Mouse (Mus musculus) ES-CJ7 (cell line): ENCODE results near the gene Shmt2.
A peak's percentile ranks its signal among the peaks of the same experiment; 100 is the strongest.

Source experiments
- DNase-seq: peaks from one replicate; pipeline ENCODE4 v3.0.0; 2011; ENCODE audit warnings: low read depth, low spot score

The Shmt2 gene

DNA sequence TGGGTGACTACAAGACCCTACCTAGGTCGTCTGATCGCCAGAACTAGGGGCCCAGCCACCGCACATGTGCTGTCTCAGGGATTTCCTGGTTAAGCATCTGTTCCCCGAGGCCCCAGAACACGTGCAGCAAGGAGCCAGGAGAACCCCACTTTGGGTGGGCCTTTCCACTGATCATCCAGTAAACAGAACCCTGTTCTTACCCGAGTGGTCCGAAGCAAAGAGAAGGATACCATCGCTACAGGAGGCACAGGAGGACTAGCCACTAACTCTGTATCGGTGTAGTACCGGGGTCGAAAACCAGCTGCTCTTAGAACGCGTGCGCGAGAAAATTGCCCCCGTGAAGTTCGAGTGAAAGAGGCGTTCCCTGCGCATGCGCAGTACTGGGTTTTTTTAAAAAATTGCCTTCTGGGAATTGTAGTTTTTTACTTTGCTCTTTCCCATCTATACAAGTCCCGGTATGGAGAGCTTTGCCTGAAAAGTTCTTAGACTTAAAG lies at the start of gene Shmt2:
Gene Shmt2, minus strand, starts transcription at position 357 of the 494 bp plus-strand sequence.
- DNase-seq: peak; percentile 96

- DNase-seq: no peak
Observed at GRCm38 (mm10) chr10:127570937-127571641, 48.8 kb upstream of the Shmt2 start.

DNA sequence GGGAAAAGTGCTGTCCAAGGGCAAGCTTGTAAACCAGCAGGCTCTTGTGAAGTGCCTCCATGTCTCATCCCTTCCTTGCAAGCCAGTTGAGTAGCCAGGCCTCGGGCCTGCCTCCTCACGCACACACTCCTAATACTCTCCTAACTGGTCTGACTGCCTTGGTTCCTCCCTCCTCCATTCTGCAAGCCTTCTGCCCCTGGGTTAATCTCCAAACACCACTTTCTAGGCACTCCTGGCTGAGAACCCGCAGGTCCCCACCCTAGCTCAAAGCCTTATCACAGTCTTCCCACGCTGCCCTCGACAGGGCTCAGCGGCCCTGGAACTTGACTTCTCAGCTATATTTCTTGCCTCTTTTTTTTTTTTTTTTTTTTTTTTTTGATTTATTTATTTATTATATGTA lies 48.1 kb upstream of the Shmt2 start:
- DNase-seq: no peak

- peak; percentile 87 for DNase-seq
Observed at GRCm38 (mm10) chr10:127569450-127569849, 47.2 kb upstream of the Shmt2 start.

DNA sequence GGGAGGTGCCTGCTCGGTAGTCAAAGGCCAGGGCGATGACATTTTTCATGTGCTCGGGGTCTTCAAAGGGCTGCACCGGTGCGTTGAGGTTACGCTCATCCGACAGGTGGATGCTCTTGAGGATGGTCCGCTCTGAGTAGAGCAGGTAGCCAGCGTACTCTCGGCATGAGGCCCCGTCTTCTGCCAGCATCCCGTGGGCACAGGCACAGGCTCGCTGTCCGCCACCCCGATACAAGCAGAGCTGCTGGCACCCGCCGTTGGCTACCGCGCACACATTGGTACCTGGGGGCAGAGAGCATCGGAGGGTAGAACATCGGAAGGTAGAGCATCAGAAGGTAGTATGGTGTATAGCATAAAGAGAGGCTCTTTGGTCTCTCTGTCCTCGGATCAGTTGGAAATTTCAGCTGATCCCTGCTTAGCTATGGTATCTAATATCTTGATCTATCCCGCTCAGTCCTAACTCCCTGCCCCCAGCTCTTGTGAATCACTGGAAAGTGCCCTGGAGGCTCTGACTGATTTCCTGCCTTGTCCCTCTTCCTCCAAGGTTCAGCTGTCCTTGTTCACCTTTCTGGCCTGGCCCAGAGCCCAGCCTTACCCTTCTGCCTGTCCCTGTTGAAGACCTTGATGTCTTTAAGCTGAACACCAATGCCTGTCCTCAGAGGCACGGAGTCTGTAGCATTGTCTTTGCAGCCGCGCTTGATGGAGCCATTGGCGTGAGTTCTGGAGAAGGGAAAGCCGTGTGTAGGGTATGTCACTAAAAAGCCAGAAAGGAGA lies 44.5 kb upstream of the Shmt2 start:
- DNase-seq: no peak

GRCm38 (mm10) chr10:127564301-127564700 lies 42.1 kb upstream of the Shmt2 start:
- peak; percentile 82 for DNase-seq

DNA sequence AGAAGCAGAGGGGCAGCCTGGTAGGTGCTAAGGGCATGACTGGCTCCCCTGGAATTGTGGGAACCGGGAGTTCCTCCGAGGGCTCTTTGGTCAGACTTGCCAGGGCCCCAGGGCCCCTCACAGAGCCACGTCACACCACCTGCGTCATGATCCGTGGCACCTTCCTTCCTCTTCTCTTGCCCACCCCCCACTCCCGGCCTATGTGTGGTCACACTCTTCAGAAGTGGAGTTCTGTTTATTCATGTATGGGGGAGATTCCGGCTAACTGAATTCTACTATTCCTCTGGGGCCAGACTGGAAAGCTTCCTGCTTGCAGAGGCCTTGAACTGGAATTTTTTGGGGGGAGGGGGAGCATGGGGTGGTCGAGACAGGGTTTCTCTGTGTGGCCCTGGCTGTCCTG lies 41.6 kb upstream of the Shmt2 start:
- no peak for DNase-seq

- DNase-seq: no peak
Observed at GRCm38 (mm10) chr10:127561145-127561544, 38.9 kb upstream of the Shmt2 start.

DNA sequence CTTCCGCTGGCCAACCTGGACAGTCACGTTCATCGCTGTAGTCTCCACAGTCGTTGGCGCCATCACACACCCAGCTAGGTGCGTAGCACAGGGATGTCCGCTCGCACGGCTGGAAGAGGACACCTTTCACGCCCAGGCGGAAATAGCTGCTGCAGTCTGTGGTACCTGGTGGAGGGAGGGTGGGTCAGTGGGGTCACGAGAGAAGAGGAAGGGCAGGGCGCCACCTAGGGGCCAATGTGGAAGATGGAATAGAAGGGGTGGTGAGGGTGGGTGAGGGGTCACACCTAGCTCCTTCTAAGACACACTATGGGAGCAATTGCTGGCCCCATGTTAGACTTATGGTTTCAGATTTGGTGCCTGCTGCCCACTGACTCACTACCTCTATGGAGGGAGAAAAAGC lies 35.2 kb upstream of the Shmt2 start:
- DNase-seq: peak; percentile 64

- DNase-seq: peak; percentile 89
Observed at GRCm38 (mm10) chr10:127555703-127556102, 33.5 kb upstream of the Shmt2 start.

DNA sequence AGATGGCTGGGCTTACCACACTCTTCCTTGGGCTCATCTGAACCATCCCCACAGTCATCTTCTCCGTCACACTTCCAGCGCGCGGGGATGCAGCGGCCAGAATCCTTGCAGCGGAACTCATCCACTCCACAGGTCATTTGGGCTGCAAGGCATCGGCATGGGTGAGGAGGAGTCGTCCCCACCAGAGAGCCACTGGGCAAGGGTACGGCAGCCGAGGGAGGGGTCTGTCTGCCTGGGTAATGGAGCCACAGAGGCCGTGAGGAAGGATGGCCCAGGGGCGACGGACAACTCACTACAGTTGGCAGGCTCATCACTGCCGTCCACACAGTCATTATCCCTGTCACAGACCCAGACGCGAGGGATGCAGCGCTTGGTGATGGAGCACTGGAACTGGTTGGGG lies 27.6 kb upstream of the Shmt2 start:
- DNase-seq: no peak

GRCm38 (mm10) chr10:127548236-127548635 lies 26.0 kb upstream of the Shmt2 start:
- no peak for DNase-seq

DNA sequence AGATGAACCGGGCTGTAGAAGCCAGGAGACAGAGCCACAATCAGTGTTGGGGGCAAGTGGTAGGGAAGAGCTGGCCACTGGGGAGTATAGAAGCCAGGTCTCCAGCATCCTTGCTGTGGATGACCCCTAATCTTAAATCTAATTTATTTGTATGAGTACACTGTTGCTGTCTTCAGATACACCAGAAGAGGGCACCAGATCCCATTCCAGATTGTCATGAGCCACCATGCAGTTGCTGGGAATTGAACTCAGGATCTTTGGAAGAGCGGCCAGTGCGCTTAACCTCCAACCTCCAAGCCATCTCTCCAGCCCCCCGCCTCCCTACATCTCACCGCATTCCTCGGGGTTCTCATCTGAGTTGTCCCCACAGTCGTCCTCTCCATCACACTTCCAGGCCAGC lies 24.3 kb upstream of the Shmt2 start:
- no peak for DNase-seq

- no peak for DNase-seq
Observed at GRCm38 (mm10) chr10:127544375-127544774, 22.1 kb upstream of the Shmt2 start.

- DNase-seq: no peak
Observed at GRCm38 (mm10) chr10:127543916-127544315, 21.7 kb upstream of the Shmt2 start.

GRCm38 (mm10) chr10:127542720-127543119 lies 20.5 kb upstream of the Shmt2 start:
- DNase-seq: no peak

DNA sequence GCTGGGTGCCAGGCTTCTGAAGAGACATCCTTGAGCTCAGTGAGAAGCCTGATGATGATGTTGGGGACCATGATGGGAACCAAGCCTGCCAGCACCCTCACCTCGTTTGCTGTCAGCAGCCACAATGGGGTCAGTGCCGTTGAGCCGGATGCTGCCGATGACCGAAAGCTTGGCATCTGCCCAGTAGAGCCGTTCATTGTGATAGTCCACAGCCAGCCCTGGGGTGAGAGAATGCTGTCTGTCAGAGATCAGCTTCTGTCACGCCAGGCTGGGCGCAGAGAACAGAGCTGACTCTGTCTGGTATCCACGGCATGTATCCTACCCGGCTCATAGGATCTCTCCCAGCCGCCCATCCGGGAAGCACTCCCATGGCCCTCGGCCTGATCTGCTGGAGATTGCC lies 19.8 kb upstream of the Shmt2 start:
- DNase-seq: no peak

GRCm38 (mm10) chr10:127541510-127541909 lies 19.3 kb upstream of the Shmt2 start:
- no peak for DNase-seq

DNA sequence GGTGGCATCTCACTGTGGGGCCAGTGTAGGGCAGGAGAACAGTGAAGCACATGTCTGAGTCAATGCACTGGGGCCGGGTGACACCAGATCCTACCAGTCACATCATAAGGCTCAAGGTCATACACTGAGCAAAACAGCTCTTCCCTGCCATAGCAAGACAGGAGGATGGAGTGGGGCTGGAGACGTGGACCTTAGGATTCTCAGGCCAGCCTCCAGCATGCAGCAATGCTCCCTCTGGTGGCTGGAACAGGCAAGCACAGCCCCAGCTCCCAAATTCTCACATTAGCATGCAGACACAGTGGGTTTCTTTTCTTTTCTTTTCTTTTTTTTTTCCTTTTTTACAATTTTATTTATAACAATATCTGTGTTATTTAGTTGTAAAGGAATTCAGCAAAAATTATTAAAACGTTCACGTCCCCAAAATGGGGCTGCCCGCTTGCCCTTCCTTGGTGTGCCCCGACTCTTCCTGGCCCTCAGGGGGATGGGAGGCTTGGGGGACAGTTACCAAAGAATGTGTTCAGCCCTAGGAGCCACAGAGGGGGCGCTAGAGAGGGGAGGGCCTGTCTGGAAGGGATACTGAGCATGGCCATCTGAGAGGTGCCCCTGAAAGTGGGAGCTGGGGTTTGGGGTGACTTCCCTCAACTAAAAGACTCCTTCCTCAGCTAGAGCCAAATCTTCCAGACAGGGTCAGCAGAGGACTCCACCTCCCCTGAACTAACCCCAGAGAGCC lies 15.8 kb upstream of the Shmt2 start:
- peak; percentile 85 for DNase-seq

GRCm38 (mm10) chr10:127536586-127537314 lies 14.5 kb upstream of the Shmt2 start:
- peak; percentile 80 for DNase-seq

GRCm38 (mm10) chr10:127534929-127535384 lies 12.7 kb upstream of the Shmt2 start:
- DNase-seq: no peak
